Mouse (Mus musculus) midbrain, embryonic 13.5 days (tissue): ENCODE results near the gene Prkcb. TPM values are rescaled to one million over a fixed set of nuclear protein-coding genes. Genes with fewer than 3 reads are reported as not detected.

ENCODE experiments used
- ATAC-seq: fragments of 200-750 bp; cut with Nextera tagmentation; 2 replicates; pipeline ENCODE4 v1.8.0; 2017; ENCODE audit warnings: mild to moderate bottlenecking, moderate TSS enrichment, moderate library complexity
- H3K27ac ChIP-seq: fragments of 300-500 bp; sonication (generic); 2 replicates; pipeline ENCODE4 v1.5.1; 2015; ENCODE audit warnings: inconsistent platforms, mild to moderate bottlenecking, moderate library complexity
- H3K27me3 ChIP-seq: fragments of 300-500 bp; sonication (generic); 2 replicates; pipeline ENCODE4 v1.6.1; 2015; ENCODE audit warnings: mild to moderate bottlenecking, inconsistent platforms
- H3K36me3 ChIP-seq: fragments of 300-500 bp; sonication (generic); 2 replicates; pipeline ENCODE4 v1.6.1; 2015; ENCODE audit warnings: mild to moderate bottlenecking, inconsistent platforms
- H3K4me1 ChIP-seq: fragments of 300-500 bp; sonication (generic); replicated peaks from 2 replicates; pipeline ENCODE4 v1.6.1; 2015; ENCODE audit warnings: inconsistent platforms
- H3K4me2 ChIP-seq: fragments of 300-500 bp; sonication (generic); replicated peaks from 2 replicates; pipeline ENCODE4 v1.6.1; 2015; ENCODE audit warnings: moderate library complexity, mild to moderate bottlenecking, inconsistent platforms
- H3K4me3 ChIP-seq: fragments of 300-500 bp; sonication (generic); replicated peaks from 2 replicates; pipeline ENCODE4 v1.5.1; 2015; ENCODE audit warnings: mild to moderate bottlenecking, inconsistent platforms
- H3K9ac ChIP-seq: fragments of 300-500 bp; sonication (generic); replicated peaks from 2 replicates; pipeline ENCODE4 v1.6.1; 2015; ENCODE audit warnings: mild to moderate bottlenecking, inconsistent platforms
- H3K9me3 ChIP-seq: fragments of 300-500 bp; sonication (generic); 2 replicates; pipeline ENCODE4 v1.6.1; 2016; ENCODE audit warnings: mild to moderate bottlenecking, inconsistent platforms
- WGBS: fragments of 180-500 bp; shearing (Covaris S2); methylation state at CpG from one replicate; pipeline ENCODE4 v1.1.7; 2015; 5-methylcytosine and 5-hydroxymethylcytosine counted together
- polyA plus RNA-seq: library from polyadenylated mRNA; unstranded; fragments of >200 nt; fragmentation: Nextera tagmentation; extraction: Ambion mirVana; gene quantifications from 2 replicates; pipeline ENCODE4 v1.2.1, GENCODE M21; 2015

Prkcb gene
- polyA plus RNA-seq, 1 experiment from 2014 or later, result 46.4 TPM

DNA sequence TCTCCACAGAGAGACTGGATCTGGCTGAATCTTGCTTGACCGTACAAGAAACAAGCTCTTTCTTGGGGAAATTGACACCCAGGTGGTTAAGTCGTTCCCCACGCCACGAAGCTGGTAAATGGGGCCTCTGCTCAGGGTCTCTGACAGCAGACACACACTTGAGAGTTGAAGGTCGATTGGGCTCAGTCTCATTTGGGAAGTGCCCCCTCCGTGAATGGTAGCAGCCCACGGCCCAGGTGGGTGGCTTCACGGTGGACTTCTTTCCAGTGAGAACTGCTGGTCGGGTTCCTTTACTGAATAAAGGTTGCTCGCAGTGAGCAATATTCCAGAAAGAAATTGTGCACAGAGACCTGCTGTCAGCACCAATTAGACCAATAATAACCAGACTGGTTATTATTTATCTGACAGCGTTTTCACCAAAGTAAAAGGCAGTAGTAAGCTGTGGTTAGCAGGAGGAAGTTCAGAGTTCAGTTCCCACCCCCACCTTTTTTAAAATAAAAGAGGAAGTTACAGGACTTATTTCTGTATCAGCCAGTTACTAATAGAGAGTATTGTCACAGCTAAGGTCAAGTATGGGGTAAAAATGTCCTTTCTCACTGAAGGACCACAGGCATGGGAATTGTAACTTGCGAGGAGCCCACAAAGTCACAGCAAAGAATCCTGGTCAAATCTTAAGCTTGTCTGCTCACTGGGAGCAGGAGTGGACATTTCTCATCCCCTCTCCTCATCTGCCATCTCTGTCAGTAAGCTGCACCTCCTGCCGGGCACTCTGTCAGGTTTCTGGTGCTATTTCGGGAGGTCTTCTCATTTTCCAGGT, 21.6 kb downstream of the Prkcb start:
- Histone ChIP-seq H3K9ac (no peak overlapping the region), H3K4me2 (no peak overlapping the region), H3K9me3 (no peaks in the 10 kb centered on the region), H3K36me3 (no peaks in the 10 kb centered on the region), H3K27me3 (no peaks in the 10 kb centered on the region), H3K27ac (no peak overlapping the region), H3K4me1 (peaks cover 12% of the 10 kb centered on the region), H3K4me3 (no peak overlapping the region)
- WGBS, result 82% methylated on average over 14 of the region's 14 CpGs
- ATAC-seq, result no peak

- Histone ChIP-seq H3K9ac (no peak overlapping the region), H3K9me3 (no peaks in the 10 kb centered on the region), H3K4me3 (no peak overlapping the region), H3K4me2 (no peak overlapping the region), H3K27ac (no peak overlapping the region), H3K36me3 (no peaks in the 10 kb centered on the region), H3K27me3 (no peaks in the 10 kb centered on the region), H3K4me1 (peaks cover 12% of the 10 kb centered on the region)
- WGBS, result 91% methylated on average over 7 of the region's 7 CpGs
- ATAC-seq, result no peak
Observed at GRCm38 (mm10) chr7:122310726-122311018, 22.1 kb downstream of the Prkcb start.

DNA sequence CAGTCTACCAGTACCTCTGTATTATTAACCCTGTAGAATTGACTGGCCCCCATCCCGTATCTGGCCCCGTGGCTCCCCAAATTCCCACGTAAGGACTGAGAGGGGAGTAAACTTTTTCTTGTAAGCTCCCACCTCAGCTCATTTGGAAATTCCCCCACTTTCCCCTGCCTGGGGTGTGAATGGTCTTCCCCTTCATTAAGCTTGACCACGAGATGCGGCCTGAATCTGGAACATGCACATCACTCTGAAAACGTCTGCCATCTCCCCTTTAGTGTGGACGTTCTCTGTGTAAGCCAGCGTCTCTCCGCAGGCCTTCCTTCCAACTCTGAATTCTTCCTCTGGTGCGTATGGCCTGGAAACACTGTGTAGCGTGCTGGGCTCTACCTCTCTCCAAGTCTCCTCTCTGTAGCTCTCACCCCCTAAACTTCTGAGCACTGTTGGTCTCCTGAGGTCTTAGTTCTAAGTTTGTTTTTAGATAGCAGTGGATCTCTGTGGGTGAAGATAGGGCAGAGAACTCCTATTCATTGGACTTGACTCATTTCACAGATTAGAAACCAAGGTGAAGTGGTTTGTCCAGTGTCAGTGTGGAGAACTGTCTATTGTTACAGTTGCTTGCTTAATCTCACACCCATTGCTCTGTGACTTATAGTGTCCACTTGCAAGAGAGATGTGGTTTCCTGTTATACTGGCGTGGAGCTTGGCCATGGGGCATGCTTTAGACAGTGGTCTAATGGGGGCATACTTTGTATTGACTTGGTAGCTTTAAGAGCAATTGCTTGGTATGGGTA, 25.3 kb downstream of the Prkcb start:
- H3K27ac ChIP-seq, result no peak overlapping the region
- H3K9ac ChIP-seq, result no peak overlapping the region
- no peaks in the 10 kb centered on the region for H3K27me3 ChIP-seq
- WGBS, result 92% methylated on average over 12 of the region's 12 CpGs
- ATAC-seq, result no peak
- H3K4me3 ChIP-seq, result no peak overlapping the region
- no peaks in the 10 kb centered on the region for H3K9me3 ChIP-seq
- no peaks in the 10 kb centered on the region for H3K36me3 ChIP-seq
- no peak overlapping the region for H3K4me2 ChIP-seq
- H3K4me1 ChIP-seq, result peaks cover 12% of the 10 kb centered on the region

DNA sequence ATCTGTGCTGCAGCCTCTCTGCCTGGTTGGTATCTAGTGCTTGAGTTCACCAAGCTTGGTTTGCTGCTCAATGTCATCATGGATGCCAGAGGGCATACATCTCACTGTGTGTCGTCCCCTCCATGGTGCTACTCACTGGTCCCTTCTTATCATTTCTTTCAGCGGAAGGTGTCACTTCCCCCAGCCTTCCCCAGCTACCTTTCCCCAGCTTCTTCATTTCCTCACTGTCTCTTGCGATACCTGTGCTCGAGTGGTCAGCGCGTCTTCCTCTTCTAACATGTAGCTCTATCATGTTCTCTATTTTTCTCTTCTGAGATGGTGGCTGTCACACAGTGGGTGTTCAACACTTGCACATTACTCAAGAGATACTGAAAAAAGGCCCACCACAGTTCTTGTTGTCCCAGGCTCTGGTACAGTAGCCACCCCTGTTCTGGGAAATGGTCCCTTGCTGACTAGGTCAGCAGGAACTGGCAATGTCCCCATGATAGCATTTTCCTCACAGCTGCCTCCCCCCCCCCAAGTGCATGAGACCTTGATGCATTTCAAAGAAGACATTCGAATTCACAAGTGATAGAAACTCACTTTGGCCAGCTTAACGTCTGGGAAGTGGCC, 27.3 kb downstream of the Prkcb start:
- Histone ChIP-seq H3K9ac (no peak overlapping the region), H3K4me2 (no peak overlapping the region), H3K4me3 (no peak overlapping the region), H3K36me3 (no peaks in the 10 kb centered on the region), H3K27me3 (no peaks in the 10 kb centered on the region), H3K27ac (no peak overlapping the region), H3K9me3 (no peaks in the 10 kb centered on the region), H3K4me1 (peaks cover 12% of the 10 kb centered on the region)
- no peak for ATAC-seq
- 85% methylated on average over 8 of the region's 8 CpGs for WGBS

DNA sequence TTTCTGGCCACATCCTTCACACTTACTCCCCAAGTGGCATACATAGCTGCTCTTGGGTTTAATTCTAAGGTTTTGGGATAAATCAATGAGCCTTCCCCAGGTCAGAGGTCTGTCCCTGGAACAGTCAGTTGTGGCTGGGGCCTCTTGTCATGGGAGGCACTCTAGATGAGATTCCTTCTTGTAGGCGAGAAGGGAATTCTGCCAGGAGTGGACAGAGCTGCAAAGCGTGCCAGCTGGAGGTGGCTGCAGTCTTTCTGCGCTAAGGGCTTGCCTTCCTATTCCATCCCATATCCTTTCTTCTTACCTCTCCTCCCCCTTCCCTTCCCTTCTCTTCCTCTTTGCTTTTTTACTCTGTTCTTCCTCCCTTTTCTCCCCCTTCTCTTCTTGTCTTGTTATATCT, 28.1 kb downstream of the Prkcb start:
- ATAC-seq, result no peak
- no peak overlapping the region for H3K27ac ChIP-seq
- H3K4me2 ChIP-seq, result no peak overlapping the region
- WGBS, result 78% methylated on average over 3 of the region's 3 CpGs
- H3K4me3 ChIP-seq, result no peak overlapping the region
- H3K9ac ChIP-seq, result no peak overlapping the region
- peaks cover 12% of the 10 kb centered on the region for H3K4me1 ChIP-seq
- H3K27me3 ChIP-seq, result no peaks in the 10 kb centered on the region
- H3K36me3 ChIP-seq, result no peaks in the 10 kb centered on the region
- H3K9me3 ChIP-seq, result no peaks in the 10 kb centered on the region

DNA sequence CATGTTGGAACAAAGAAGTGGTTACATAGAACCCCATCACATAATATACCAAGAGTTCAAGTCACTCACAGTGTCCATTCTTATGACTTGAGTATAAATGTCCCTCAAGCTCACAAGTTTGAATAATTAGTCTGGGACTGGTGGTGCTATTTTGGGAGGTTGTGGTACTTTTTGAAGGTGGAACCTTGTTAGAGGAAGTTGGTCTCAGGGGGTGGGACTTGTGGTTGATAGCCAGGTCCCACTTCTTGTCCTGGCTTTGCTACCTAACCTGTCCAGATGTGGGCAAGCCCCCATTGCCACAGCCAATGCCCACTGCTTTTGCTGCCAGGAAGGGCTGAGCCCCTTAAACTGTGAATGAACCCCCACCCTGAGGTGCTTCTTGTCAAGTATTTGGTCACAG, 28.9 kb downstream of the Prkcb start:
- Histone ChIP-seq H3K27ac (no peak overlapping the region), H3K4me3 (no peak overlapping the region), H3K9ac (no peak overlapping the region), H3K9me3 (no peaks in the 10 kb centered on the region), H3K4me2 (no peak overlapping the region), H3K27me3 (no peaks in the 10 kb centered on the region), H3K4me1 (peaks cover 7% of the 10 kb centered on the region), H3K36me3 (no peaks in the 10 kb centered on the region)
- ATAC-seq, result no peak

GRCm38 (mm10) chr7:122319566-122319965, 31.0 kb downstream of the Prkcb start:
- H3K27me3 ChIP-seq, result no peaks in the 10 kb centered on the region
- no peak for ATAC-seq
- no peak overlapping the region for H3K4me3 ChIP-seq
- WGBS, result 81% methylated on average over 9 of the region's 9 CpGs
- H3K9me3 ChIP-seq, result no peaks in the 10 kb centered on the region
- no peak overlapping the region for H3K4me2 ChIP-seq
- no peak overlapping the region for H3K27ac ChIP-seq
- H3K36me3 ChIP-seq, result no peaks in the 10 kb centered on the region
- no peak overlapping the region for H3K9ac ChIP-seq
- H3K4me1 ChIP-seq, result no peaks in the 10 kb centered on the region

DNA sequence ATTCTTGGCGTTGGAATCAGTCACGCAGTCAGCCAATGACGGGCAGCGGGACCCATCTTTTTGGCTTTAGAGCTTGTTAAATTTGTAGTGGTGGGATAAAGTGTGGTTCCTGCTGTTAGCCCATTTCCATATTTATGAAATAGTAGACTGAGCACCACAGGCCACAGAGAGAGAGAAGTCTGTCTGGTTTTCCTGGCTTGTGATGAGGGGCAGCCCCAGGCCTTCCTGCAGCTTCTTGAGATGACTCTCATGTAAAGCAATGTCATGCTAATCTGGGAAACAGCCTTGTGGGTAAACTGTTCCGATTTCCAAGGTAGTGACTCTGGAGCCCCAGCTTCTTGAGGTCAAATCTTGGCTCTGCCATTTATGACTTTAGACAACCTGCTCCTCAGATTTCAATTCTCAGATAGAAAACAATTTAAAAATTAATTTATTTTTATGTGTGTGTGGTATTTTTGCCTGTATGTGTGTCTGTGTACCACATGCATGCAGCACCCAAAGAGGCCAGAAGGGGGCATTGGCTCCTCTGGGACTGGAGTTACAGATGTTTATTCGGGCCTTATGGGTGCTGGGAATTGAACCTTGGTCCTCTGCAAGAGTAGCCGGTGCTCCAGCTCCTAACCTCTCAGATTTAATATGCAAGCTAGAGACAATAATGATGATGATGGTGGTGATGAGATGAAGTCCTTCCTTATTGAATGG, 32.4 kb downstream of the Prkcb start:
- H3K9me3 ChIP-seq, result no peaks in the 10 kb centered on the region
- H3K27me3 ChIP-seq, result no peaks in the 10 kb centered on the region
- no peak overlapping the region for H3K9ac ChIP-seq
- no peaks in the 10 kb centered on the region for H3K4me1 ChIP-seq
- H3K4me2 ChIP-seq, result no peak overlapping the region
- H3K4me3 ChIP-seq, result no peak overlapping the region
- no peak for ATAC-seq
- WGBS, result 87% methylated on average over 7 of the region's 7 CpGs
- H3K27ac ChIP-seq, result no peak overlapping the region
- no peaks in the 10 kb centered on the region for H3K36me3 ChIP-seq

- Histone ChIP-seq H3K36me3 (no peaks in the 10 kb centered on the region), H3K4me2 (no peak overlapping the region), H3K4me1 (no peaks in the 10 kb centered on the region), H3K27ac (no peak overlapping the region), H3K4me3 (no peak overlapping the region), H3K9me3 (no peaks in the 10 kb centered on the region), H3K27me3 (no peaks in the 10 kb centered on the region), H3K9ac (no peak overlapping the region)
- ATAC-seq, result no peak
- 80% methylated on average over 8 of the region's 8 CpGs for WGBS
Observed at GRCm38 (mm10) chr7:122322038-122322690, 33.6 kb downstream of the Prkcb start.

- H3K9me3 ChIP-seq, result no peaks in the 10 kb centered on the region
- H3K4me1 ChIP-seq, result peaks cover 4% of the 10 kb centered on the region; the same call in 1 of the 2 replicates
- H3K9ac ChIP-seq, result no peak overlapping the region
- H3K27me3 ChIP-seq, result no peaks in the 10 kb centered on the region
- no peak overlapping the region for H3K27ac ChIP-seq
- H3K4me2 ChIP-seq, result no peak overlapping the region
- H3K36me3 ChIP-seq, result no peaks in the 10 kb centered on the region
- WGBS, result 90% methylated on average over 3 of the region's 3 CpGs
- ATAC-seq, result no peak
- H3K4me3 ChIP-seq, result no peak overlapping the region
Observed at GRCm38 (mm10) chr7:122327942-122328341, 39.4 kb downstream of the Prkcb start.

GRCm38 (mm10) chr7:122328466-122328865, 39.9 kb downstream of the Prkcb start:
- Histone ChIP-seq H3K9ac (no peak overlapping the region), H3K27me3 (no peaks in the 10 kb centered on the region), H3K36me3 (no peaks in the 10 kb centered on the region), H3K4me2 (no peak overlapping the region), H3K27ac (no peak overlapping the region), H3K4me3 (no peak overlapping the region), H3K9me3 (no peaks in the 10 kb centered on the region), H3K4me1 (peaks cover 4% of the 10 kb centered on the region; the same call in 1 of the 2 replicates)
- 83% methylated on average over 5 of the region's 5 CpGs for WGBS
- no peak for ATAC-seq
